Mouse (Mus musculus): ENCODE measurements around the gene A530016L24Rik. TPM values are rescaled to one million over a fixed set of nuclear protein-coding genes. Genes with fewer than 3 reads are reported as not detected.

The A530016L24Rik gene
- polyA plus RNA-seq, 1 experiment from 2014 or later, result not detected

- no peak for ATAC-seq (ENCODE audit: low FRiP score)
- WGBS, result 88% methylated on average over 3 of the region's 3 CpGs
- H3K27ac ChIP-seq, result peak overlapping the region; percentile 6; the same call in 1 of the 2 replicates
These were observed 24.7 kb upstream of the A530016L24Rik start for GRCm38 (mm10) chr12:112464516-112464915.

GRCm38 (mm10) chr12:112465928-112466327, 23.3 kb upstream of the A530016L24Rik start:
- Histone ChIP-seq H3K4me2 (no peak overlapping the region), H3K27ac (no peak overlapping the region), H3K4me1 (peaks cover 43% of the 10 kb centered on the region), H3K9ac (no peak overlapping the region), H3K36me3 (replicated peaks) (no peaks in the 10 kb centered on the region), H3K9me3 (no peaks in the 10 kb centered on the region), H3K4me3 (replicated peaks) (no peak overlapping the region), H3K27me3 (peaks cover 17% of the 10 kb centered on the region; the same call in 1 of the 2 replicates)
- WGBS, result 95% methylated on average over 17 of the region's 17 CpGs
- no peak for ATAC-seq (ENCODE audit: low FRiP score)

More at GRCm38 (mm10) chr12:112464516-112464915, 24.7 kb upstream of the A530016L24Rik start:
- H3K4me1 ChIP-seq, result peaks cover 29% of the 10 kb centered on the region
- peaks cover 13% of the 10 kb centered on the region; the same call in 1 of the 2 replicates for H3K27me3 ChIP-seq
- no peak overlapping the region for H3K4me3 ChIP-seq (replicated peaks)
- H3K9ac ChIP-seq, result no peak overlapping the region
- no peaks in the 10 kb centered on the region for H3K36me3 ChIP-seq (replicated peaks)
- no peak overlapping the region for H3K4me2 ChIP-seq
- H3K9me3 ChIP-seq, result no peaks in the 10 kb centered on the region

- ATAC-seq (ENCODE audit: low FRiP score), result no peak
- no peak overlapping the region for H3K9ac ChIP-seq
- H3K9me3 ChIP-seq, result no peaks in the 10 kb centered on the region
- WGBS, result 89% methylated on average over 10 of the region's 10 CpGs
- H3K27ac ChIP-seq, result no peak overlapping the region
- H3K4me3 ChIP-seq (replicated peaks), result no peak overlapping the region
- no peak overlapping the region for H3K4me2 ChIP-seq
- no peaks in the 10 kb centered on the region for H3K36me3 ChIP-seq (replicated peaks)
- H3K27me3 ChIP-seq, result peaks cover 24% of the 10 kb centered on the region; the same call in 1 of the 2 replicates
- H3K4me1 ChIP-seq, result peaks cover 39% of the 10 kb centered on the region
These were observed 21.9 kb upstream of the A530016L24Rik start for GRCm38 (mm10) chr12:112467387-112467786.

GRCm38 (mm10) chr12:112469393-112469792, 19.9 kb upstream of the A530016L24Rik start:
- Histone ChIP-seq H3K9ac (no peak overlapping the region), H3K9me3 (no peaks in the 10 kb centered on the region), H3K4me1 (peaks cover 43% of the 10 kb centered on the region), H3K36me3 (replicated peaks) (no peaks in the 10 kb centered on the region), H3K4me2 (no peak overlapping the region), H3K27ac (peak overlapping the region; percentile 80), H3K27me3 (peaks cover 32% of the 10 kb centered on the region), H3K4me3 (replicated peaks) (no peak overlapping the region)
- ATAC-seq (ENCODE audit: low FRiP score), result no peak
- 74% methylated on average over 7 of the region's 7 CpGs for WGBS

GRCm38 (mm10) chr12:112470216-112470615, 19.0 kb upstream of the A530016L24Rik start:
- Histone ChIP-seq H3K9ac (no peak overlapping the region), H3K27ac (peak overlapping the region; percentile 80), H3K36me3 (replicated peaks) (no peaks in the 10 kb centered on the region), H3K4me2 (no peak overlapping the region; the same call in 1 of the 2 replicates), H3K27me3 (peaks cover 37% of the 10 kb centered on the region), H3K9me3 (no peaks in the 10 kb centered on the region), H3K4me1 (peaks cover 46% of the 10 kb centered on the region), H3K4me3 (replicated peaks) (no peak overlapping the region)
- 33% methylated on average over 5 of the region's 5 CpGs for WGBS
- peak; percentile 49; the same call in 1 of the 2 replicates for ATAC-seq (ENCODE audit: low FRiP score)

- H3K27me3 ChIP-seq, result peaks cover 41% of the 10 kb centered on the region
- no peak overlapping the region for H3K4me3 ChIP-seq (replicated peaks)
- ATAC-seq (ENCODE audit: low FRiP score), result peak; percentile 80
- H3K9me3 ChIP-seq, result no peaks in the 10 kb centered on the region
- H3K27ac ChIP-seq, result no peak overlapping the region
- WGBS, result 19% methylated on average over 9 of the region's 9 CpGs
- no peaks in the 10 kb centered on the region for H3K36me3 ChIP-seq (replicated peaks)
- H3K9ac ChIP-seq, result no peak overlapping the region
- H3K4me1 ChIP-seq, result peaks cover 37% of the 10 kb centered on the region
- no peak overlapping the region for H3K4me2 ChIP-seq
These were observed 15.5 kb upstream of the A530016L24Rik start for GRCm38 (mm10) chr12:112473777-112474176.

- Histone ChIP-seq H3K36me3 (replicated peaks) (no peaks in the 10 kb centered on the region), H3K27ac (no peak overlapping the region), H3K4me2 (no peak overlapping the region), H3K9me3 (no peaks in the 10 kb centered on the region), H3K9ac (no peak overlapping the region), H3K27me3 (no peaks in the 10 kb centered on the region), H3K4me3 (replicated peaks) (no peak overlapping the region), H3K4me1 (peaks cover 4% of the 10 kb centered on the region; the same call in 1 of the 2 replicates)
- no peak for ATAC-seq (ENCODE audit: low FRiP score)
- 92% methylated on average over 9 of the region's 9 CpGs for WGBS
These were observed 287 bp downstream of the A530016L24Rik start for GRCm38 (mm10) chr12:112489535-112489934.

GRCm38 (mm10) chr12:112490444-112490939, 1.2 kb downstream of the A530016L24Rik start:
- 17% methylated on average over 3 of the region's 3 CpGs for WGBS
- Histone ChIP-seq H3K27ac (0 out of 2 replicates have a peak overlapping the region, but pooled peaks have one; percentile 2), H3K4me2 (no peak overlapping the region), H3K4me3 (replicated peaks) (no peak overlapping the region), H3K9ac (no peak overlapping the region), H3K27me3 (0 out of 2 replicates have a peak, but pooled peaks cover 4% of the 10 kb centered on the region), H3K4me1 (peaks cover 5% of the 10 kb centered on the region; the same call in 1 of the 2 replicates), H3K36me3 (replicated peaks) (no peaks in the 10 kb centered on the region), H3K9me3 (no peaks in the 10 kb centered on the region)
- no peak for ATAC-seq (ENCODE audit: low FRiP score)

DNA sequence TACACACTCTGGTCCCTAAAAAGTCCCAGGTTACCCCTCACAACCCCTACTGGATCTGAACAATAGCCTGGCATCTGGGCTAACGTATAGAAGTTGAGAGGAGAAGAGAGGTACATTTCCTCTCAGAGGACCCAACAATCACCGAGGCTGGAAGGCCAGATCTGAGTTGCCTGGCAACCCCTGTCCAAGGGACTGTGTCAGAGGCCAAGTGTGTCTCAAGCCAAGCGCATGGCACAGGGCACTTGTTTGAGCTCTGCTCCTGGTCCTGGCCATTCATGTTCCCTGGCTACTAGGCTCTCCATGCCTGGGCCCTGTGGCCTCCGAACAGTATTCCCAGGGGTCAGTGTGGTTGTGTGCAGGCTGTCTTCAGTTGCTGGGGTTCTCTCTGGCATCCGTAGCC, 6.9 kb downstream of the A530016L24Rik start:
- Histone ChIP-seq H3K27ac (no peak overlapping the region), H3K9me3 (no peaks in the 10 kb centered on the region), H3K4me3 (replicated peaks) (no peak overlapping the region), H3K9ac (no peak overlapping the region), H3K4me1 (peaks cover 14% of the 10 kb centered on the region; the same call in 1 of the 2 replicates), H3K4me2 (no peak overlapping the region), H3K27me3 (0 out of 2 replicates have a peak, but pooled peaks cover 10% of the 10 kb centered on the region), H3K36me3 (replicated peaks) (no peaks in the 10 kb centered on the region)
- WGBS, result 78% methylated on average over 5 of the region's 5 CpGs
- ATAC-seq (ENCODE audit: low FRiP score), result no peak

- Histone ChIP-seq H3K4me1 (peaks cover 26% of the 10 kb centered on the region; the same call in 1 of the 2 replicates), H3K4me2 (no peak overlapping the region), H3K9me3 (no peaks in the 10 kb centered on the region), H3K4me3 (replicated peaks) (no peak overlapping the region), H3K27ac (no peak overlapping the region), H3K36me3 (replicated peaks) (no peaks in the 10 kb centered on the region), H3K9ac (no peak overlapping the region), H3K27me3 (0 out of 2 replicates have a peak, but pooled peaks cover 10% of the 10 kb centered on the region)
- 81% methylated on average over 8 of the region's 8 CpGs for WGBS
- no peak for ATAC-seq (ENCODE audit: low FRiP score)
These were observed 8.5 kb downstream of the A530016L24Rik start for GRCm38 (mm10) chr12:112497731-112498130.

- WGBS, result 35% methylated on average over 11 of the region's 11 CpGs
- Histone ChIP-seq H3K9ac (no peak overlapping the region), H3K4me1 (peaks cover 23% of the 10 kb centered on the region; the same call in 1 of the 2 replicates), H3K4me3 (replicated peaks) (no peak overlapping the region), H3K27me3 (0 out of 2 replicates have a peak, but pooled peaks cover 10% of the 10 kb centered on the region), H3K36me3 (replicated peaks) (no peaks in the 10 kb centered on the region), H3K4me2 (no peak overlapping the region), H3K27ac (no peak overlapping the region), H3K9me3 (no peaks in the 10 kb centered on the region)
- no peak for ATAC-seq (ENCODE audit: low FRiP score)
These were observed 9.4 kb downstream of the A530016L24Rik start for GRCm38 (mm10) chr12:112498683-112499082.

- H3K27me3 ChIP-seq, result peaks cover 5% of the 10 kb centered on the region
- no peaks in the 10 kb centered on the region for H3K9me3 ChIP-seq
- WGBS, result 42% methylated on average over 19 of the region's 19 CpGs
- no peak overlapping the region for H3K9ac ChIP-seq
- peaks cover 37% of the 10 kb centered on the region for H3K4me1 ChIP-seq
- ATAC-seq (ENCODE audit: low FRiP score), result no peak
- no peak overlapping the region for H3K4me3 ChIP-seq (replicated peaks)
- no peaks in the 10 kb centered on the region for H3K36me3 ChIP-seq (replicated peaks)
- no peak overlapping the region for H3K4me2 ChIP-seq
- no peak overlapping the region for H3K27ac ChIP-seq
These were observed 13.9 kb downstream of the A530016L24Rik start for GRCm38 (mm10) chr12:112503003-112503771.
